Mouse (Mus musculus): ENCODE data around the gene Glrp1. TPM values are rescaled to one million over a fixed set of nuclear protein-coding genes. Genes with fewer than 3 reads are reported as not detected.

The Glrp1 gene
- polyA plus RNA-seq, 1 experiment: 0.38 TPM

GRCm38 (mm10) chr1:88502822-88503221 is 7.0 kb downstream of the Glrp1 start:
- H3K4me1 ChIP-seq (ENCODE audit: control insufficient read depth, insufficient read depth, low read length): no peaks in the 10 kb centered on the region
- no peak overlapping the region for H3K27ac ChIP-seq (ENCODE audit: insufficient read depth, low read depth, low read length)
- TF ChIP-seq POLR2A (IDR thresholded peaks at IDR 0.05; ENCODE audit: borderline replicate concordance, low read depth, low read length): no peak
- no peak for TF ChIP-seq CTCF (IDR thresholded peaks at IDR 0.05; ENCODE audit: low read depth, low read length)
- H3K4me3 ChIP-seq (ENCODE audit: insufficient read depth, low read length): no peak overlapping the region

GRCm38 (mm10) chr1:88499230-88499737 is 10.6 kb downstream of the Glrp1 start:
- no peak for TF ChIP-seq CTCF (IDR thresholded peaks at IDR 0.05; ENCODE audit: low read depth, low read length)
- TF ChIP-seq POLR2A (IDR thresholded peaks at IDR 0.05; ENCODE audit: borderline replicate concordance, low read depth, low read length): no peak
- H3K27ac ChIP-seq (ENCODE audit: insufficient read depth, low read depth, low read length): no peak overlapping the region
- no peak overlapping the region for H3K4me3 ChIP-seq (ENCODE audit: insufficient read depth, low read length)
- H3K4me1 ChIP-seq (ENCODE audit: control insufficient read depth, insufficient read depth, low read length): peaks cover 7% of the 10 kb centered on the region

DNA sequence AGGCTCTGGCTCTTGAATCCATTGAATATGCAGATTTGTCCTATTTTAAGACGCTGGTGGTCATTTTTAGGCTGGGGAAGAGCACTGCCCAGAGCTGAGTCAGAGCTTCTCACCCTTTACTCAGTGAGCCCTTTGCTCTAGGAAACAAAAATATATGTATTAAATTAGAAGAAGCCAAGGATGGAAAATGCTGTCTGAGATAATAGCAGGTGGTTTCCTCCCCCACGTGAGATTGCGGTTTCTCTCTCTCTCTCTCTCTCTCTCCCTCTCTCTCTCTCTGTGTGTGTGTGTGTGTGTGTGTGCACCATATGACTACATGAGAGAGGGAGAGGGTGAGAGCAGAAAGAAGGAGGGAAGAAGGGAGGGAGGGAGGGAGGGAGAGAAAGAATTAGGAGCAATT is 12.5 kb downstream of the Glrp1 start:
- Histone ChIP-seq H3K4me3 (ENCODE audit: insufficient read depth, low read length) (no peak overlapping the region), H3K27ac (ENCODE audit: insufficient read depth, low read depth, low read length) (no peak overlapping the region), H3K4me1 (ENCODE audit: control insufficient read depth, insufficient read depth, low read length) (peaks cover 7% of the 10 kb centered on the region)
- TF ChIP-seq POLR2A (IDR thresholded peaks at IDR 0.05; ENCODE audit: borderline replicate concordance, low read depth, low read length) (no peak), CTCF (IDR thresholded peaks at IDR 0.05; ENCODE audit: low read depth, low read length) (no peak)

- Histone ChIP-seq H3K4me3 (ENCODE audit: insufficient read depth, low read length) (no peak overlapping the region), H3K27ac (ENCODE audit: insufficient read depth, low read depth, low read length) (no peak overlapping the region), H3K4me1 (ENCODE audit: control insufficient read depth, insufficient read depth, low read length) (peaks cover 7% of the 10 kb centered on the region)
- TF ChIP-seq POLR2A (IDR thresholded peaks at IDR 0.05; ENCODE audit: borderline replicate concordance, low read depth, low read length): no peak
Measured at GRCm38 (mm10) chr1:88492415-88492814, 17.5 kb downstream of the Glrp1 start.

DNA sequence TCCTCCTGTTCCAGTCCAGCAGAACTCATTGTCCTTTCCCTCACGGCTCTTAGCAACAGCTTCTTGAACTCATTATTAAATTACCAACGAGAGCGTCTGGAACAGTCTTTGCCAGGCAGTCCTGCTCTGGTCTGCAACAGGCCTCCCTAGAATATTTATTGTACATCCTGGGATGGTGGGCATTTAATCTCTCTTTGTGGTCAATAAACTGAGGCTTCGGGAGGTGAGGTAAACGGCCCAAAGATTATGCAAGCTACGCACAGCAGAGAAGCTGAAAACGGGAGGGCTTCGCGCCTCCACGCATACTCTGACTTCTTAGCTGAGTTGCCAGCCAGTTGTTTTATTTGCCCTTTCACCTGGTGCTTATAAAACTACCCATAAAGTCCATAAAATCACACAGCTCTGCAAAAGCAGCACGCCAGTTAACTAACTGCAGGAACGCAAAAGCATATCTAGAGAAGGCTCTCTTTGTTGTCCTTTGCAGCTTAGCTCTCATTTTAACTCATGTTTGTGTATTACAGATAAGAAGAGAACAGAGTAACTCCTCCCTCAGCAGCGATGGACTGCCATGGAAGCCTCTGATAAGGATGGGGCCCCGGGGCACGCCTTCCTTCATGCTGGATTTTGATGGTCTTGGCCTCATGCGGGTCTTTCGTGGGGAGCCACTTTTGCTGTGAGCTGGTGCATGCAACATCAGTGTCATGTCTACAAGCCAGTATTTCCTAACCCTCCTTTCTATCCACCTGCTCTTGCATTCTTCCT is 18.1 kb downstream of the Glrp1 start:
- H3K27ac ChIP-seq (ENCODE audit: insufficient read depth, low read depth, low read length): no peak overlapping the region
- no peak overlapping the region for H3K4me3 ChIP-seq (ENCODE audit: insufficient read depth, low read length)
- TF ChIP-seq CTCF (IDR thresholded peaks at IDR 0.05; ENCODE audit: low read depth, low read length) (no peak), POLR2A (IDR thresholded peaks at IDR 0.05; ENCODE audit: borderline replicate concordance, low read depth, low read length) (no peak)
- H3K4me1 ChIP-seq (ENCODE audit: control insufficient read depth, insufficient read depth, low read length): peaks cover 3% of the 10 kb centered on the region

DNA sequence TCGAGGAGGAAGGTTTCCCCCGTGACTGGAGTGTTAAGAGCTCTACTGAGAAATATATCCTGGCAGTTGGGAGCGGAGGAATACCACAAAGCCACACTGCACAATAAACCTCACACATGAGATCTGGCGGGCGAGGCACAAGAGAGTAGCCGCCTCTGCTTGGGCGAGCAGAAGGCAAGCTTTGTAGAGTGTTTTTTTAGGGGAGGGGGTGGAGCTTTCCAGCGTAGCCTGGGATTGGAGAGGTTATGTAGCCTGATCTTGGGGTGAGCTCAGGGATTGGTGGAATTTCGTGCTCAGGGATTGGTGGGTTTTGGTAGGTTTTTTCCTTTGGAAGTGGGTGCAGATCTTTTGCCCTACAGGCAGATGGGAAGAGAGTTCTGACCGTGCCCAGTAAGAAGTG is 19.7 kb downstream of the Glrp1 start:
- H3K27ac ChIP-seq (ENCODE audit: insufficient read depth, low read depth, low read length): no peak overlapping the region
- H3K4me1 ChIP-seq (ENCODE audit: control insufficient read depth, insufficient read depth, low read length): no peaks in the 10 kb centered on the region
- TF ChIP-seq POLR2A (IDR thresholded peaks at IDR 0.05; ENCODE audit: borderline replicate concordance, low read depth, low read length) (no peak), CTCF (IDR thresholded peaks at IDR 0.05; ENCODE audit: low read depth, low read length) (no peak)
- H3K4me3 ChIP-seq (ENCODE audit: insufficient read depth, low read length): no peak overlapping the region

GRCm38 (mm10) chr1:88488957-88489356 is 20.9 kb downstream of the Glrp1 start:
- H3K4me1 ChIP-seq (ENCODE audit: control insufficient read depth, insufficient read depth, low read length): no peaks in the 10 kb centered on the region
- H3K4me3 ChIP-seq (ENCODE audit: insufficient read depth, low read length): no peak overlapping the region
- H3K27ac ChIP-seq (ENCODE audit: insufficient read depth, low read depth, low read length): no peak overlapping the region
- no peak for TF ChIP-seq POLR2A (IDR thresholded peaks at IDR 0.05; ENCODE audit: borderline replicate concordance, low read depth, low read length)

- no peak for TF ChIP-seq CTCF (IDR thresholded peaks at IDR 0.05; ENCODE audit: low read depth, low read length)
- no peak for TF ChIP-seq POLR2A (IDR thresholded peaks at IDR 0.05; ENCODE audit: borderline replicate concordance, low read depth, low read length)
- no peaks in the 10 kb centered on the region for H3K4me1 ChIP-seq (ENCODE audit: control insufficient read depth, insufficient read depth, low read length)
- H3K27ac ChIP-seq (ENCODE audit: insufficient read depth, low read depth, low read length): no peak overlapping the region
- no peak overlapping the region for H3K4me3 ChIP-seq (ENCODE audit: insufficient read depth, low read length)
Measured at GRCm38 (mm10) chr1:88486336-88486735, 23.5 kb downstream of the Glrp1 start.

DNA sequence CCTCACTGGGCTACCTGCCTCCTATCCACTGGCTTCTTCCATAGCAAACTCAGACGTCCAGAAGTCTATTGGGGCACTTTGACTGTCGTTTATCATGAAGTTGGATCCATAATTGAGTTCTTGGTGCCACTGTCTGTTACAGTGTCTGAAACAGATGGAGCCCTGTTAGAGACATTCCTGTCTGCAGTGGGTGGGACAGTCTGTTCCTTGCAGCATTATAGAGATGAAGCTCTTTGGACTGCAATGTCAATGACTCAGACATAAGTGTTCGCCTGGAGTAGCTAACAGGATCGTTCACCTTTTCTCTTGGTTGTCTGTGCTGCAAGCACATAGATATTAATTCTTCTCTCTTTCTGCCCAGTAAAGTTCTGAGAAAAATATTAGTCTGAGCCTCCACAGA is 25.8 kb downstream of the Glrp1 start:
- no peak overlapping the region for H3K27ac ChIP-seq (ENCODE audit: insufficient read depth, low read depth, low read length)
- H3K4me3 ChIP-seq (ENCODE audit: insufficient read depth, low read length): no peak overlapping the region
- TF ChIP-seq CTCF (IDR thresholded peaks at IDR 0.05; ENCODE audit: low read depth, low read length) (no peak), POLR2A (IDR thresholded peaks at IDR 0.05; ENCODE audit: borderline replicate concordance, low read depth, low read length) (no peak)
- H3K4me1 ChIP-seq (ENCODE audit: control insufficient read depth, insufficient read depth, low read length): no peaks in the 10 kb centered on the region

- no peaks in the 10 kb centered on the region for H3K4me1 ChIP-seq (ENCODE audit: control insufficient read depth, insufficient read depth, low read length)
- no peak overlapping the region for H3K27ac ChIP-seq (ENCODE audit: insufficient read depth, low read depth, low read length)
- H3K4me3 ChIP-seq (ENCODE audit: insufficient read depth, low read length): no peak overlapping the region
- TF ChIP-seq CTCF (IDR thresholded peaks at IDR 0.05; ENCODE audit: low read depth, low read length): no peak
- TF ChIP-seq POLR2A (IDR thresholded peaks at IDR 0.05; ENCODE audit: borderline replicate concordance, low read depth, low read length): no peak
Measured at GRCm38 (mm10) chr1:88482142-88483099, 27.4 kb downstream of the Glrp1 start.

Measured in bone marrow macrophage, adult 2 months (primary cell).